In the genomic region with DNA sequence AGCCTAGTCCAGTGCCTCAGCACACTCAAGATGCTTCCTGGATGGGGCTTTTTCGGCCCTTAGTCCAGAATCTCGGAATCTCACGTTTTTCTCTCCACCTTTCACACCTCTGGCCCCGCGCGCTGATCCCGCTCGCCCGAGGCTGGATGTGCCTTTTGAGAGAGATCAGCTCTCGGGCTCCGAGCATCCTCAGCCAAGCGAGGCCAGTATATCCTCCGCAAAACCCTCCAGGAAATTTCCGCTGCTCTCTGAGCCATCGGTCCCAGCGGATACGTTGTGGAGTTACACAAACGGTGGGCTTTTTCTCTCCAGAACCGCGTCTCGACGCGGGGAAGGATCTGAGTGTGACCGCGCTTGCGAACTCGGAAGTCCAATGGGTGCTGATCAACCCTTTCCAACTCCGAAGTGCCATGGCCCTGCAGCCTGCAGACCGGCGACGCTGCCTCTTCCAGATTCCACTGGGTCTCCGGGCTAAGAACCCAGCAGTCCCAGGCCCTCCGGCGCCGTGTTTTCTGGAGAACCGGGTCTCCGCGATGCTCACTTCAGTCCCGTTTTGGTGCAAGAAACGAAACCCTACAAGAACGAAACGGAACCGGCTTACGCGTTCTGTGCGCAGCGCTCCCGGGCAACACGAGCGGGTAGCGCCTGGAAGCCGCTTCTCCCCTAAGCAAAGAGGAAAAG, we compare ENCODE assay signal across 9 mouse cellular contexts. TPM values are rescaled to one million over a fixed set of nuclear protein-coding genes. Genes with fewer than 3 reads are reported as not detected.
A peak's percentile ranks its signal among the peaks of the same experiment; 100 is the strongest.
DNase-seq lines count a peak whose midpoint lies in the region; ATAC-seq and TF ChIP-seq lines count a peak whose summit lies in the region.
"Had no signal": no experiment of that assay in that cellular context is flagged by ENCODE, and none has a peak within 500 bp of the region (broad histone marks: within the 10 kb centered on the region; RNA-seq: fewer than 3 reads in every experiment).

No protein-coding gene starts in this region.

- peaks cover 97% of the 10 kb centered on the region for H3K27me3 ChIP-seq in E14TG2a.4 (ENCODE audit: insufficient read depth, low read length)
- peaks cover 96% of the 10 kb centered on the region for H3K27me3 ChIP-seq in embryonic facial prominence, embryonic 14.5 days (replicated peaks; ENCODE audit: control insufficient read depth, insufficient read depth, low read length)
- H3K27me3 ChIP-seq in hindbrain, postnatal 0 days (ENCODE audit: insufficient read depth, low read length), result peaks cover 66% of the 10 kb centered on the region
- H3K27me3 ChIP-seq in stomach, postnatal 0 days (ENCODE audit: control insufficient read depth, insufficient read depth, low read length), result peaks cover 39% of the 10 kb centered on the region

- peak overlapping the region; percentile 66 for H3K4me3 ChIP-seq in gastrocnemius, adult 2 months
- peak overlapping the region; percentile 23; the same call in 1 of the 2 replicates for H3K4me3 ChIP-seq in E14TG2a.4 (replicated peaks; ENCODE audit: low read length)
- peak overlapping the region; percentile 41 for H3K4me3 ChIP-seq in embryonic facial prominence, embryonic 14.5 days (ENCODE audit: low read depth, low read length)
- H3K4me3 ChIP-seq in hindbrain, postnatal 0 days (ENCODE audit: low read length), result peak overlapping the region; percentile 26
- peak overlapping the region; percentile 40 for H3K4me3 ChIP-seq in stomach, postnatal 0 days (ENCODE audit: low read depth, low read length)
- H3K4me3 ChIP-seq: erythroblast, embryonic 14.5 days had no signal

- peak overlapping the region; percentile 43; the same call in 1 of the 2 replicates for H3K9ac ChIP-seq in embryonic facial prominence, embryonic 14.5 days (ENCODE audit: low read depth, low read length)
- no peak overlapping the region for H3K9ac ChIP-seq in hindbrain, postnatal 0 days (replicated peaks; ENCODE audit: low read length)
- no peak overlapping the region for H3K9ac ChIP-seq in stomach, postnatal 0 days (ENCODE audit: low read length)

- no peak for TF ChIP-seq CTCF in gastrocnemius, adult 2 months (IDR thresholded peaks at IDR 0.05)
- no peak for TF ChIP-seq CTCF in E14TG2a.4 (conservative IDR thresholded peaks at IDR 0.05; ENCODE audit: low read length)
- no peak for TF ChIP-seq CTCF in hindbrain, postnatal 0 days (IDR thresholded peaks at IDR 0.05; ENCODE audit: low read depth)
- no peak for TF ChIP-seq CTCF in stomach, postnatal 0 days (IDR thresholded peaks at IDR 0.05; ENCODE audit: low read depth)

- intact Hi-C loops in gastrocnemius, adult 2 months (cut with DNase I), result no loop called here
- intact Hi-C loops in gastrocnemius, postnatal 36 days (cut with DNase I), result no loop called here

- DNase-seq in gastrocnemius, adult 2 months, result peak; percentile 25
- no peak for DNase-seq in gastrocnemius, postnatal 36 days
- peak; percentile 26 for DNase-seq in embryonic facial prominence, embryonic 14.5 days (ENCODE audit: low spot score)
- peak; percentile 49 for DNase-seq in hindbrain, postnatal 0 days (ENCODE audit: low spot score)
- DNase-seq in mesoderm, embryonic 11.5 days (ENCODE audit: low read depth, low spot score), result peak; percentile 57
- peak; percentile 27 for DNase-seq in stomach, postnatal 0 days (ENCODE audit: low spot score)
- DNase-seq in frontal cortex, postnatal 10 days (ENCODE audit: low spot score in 2 of 2), result no peak

- WGBS in embryonic facial prominence, embryonic 14.5 days, result 1% methylated on average over 52 of the region's 52 CpGs
- under 1% methylated on average over 52 of the region's 52 CpGs for WGBS in hindbrain, postnatal 0 days
- under 1% methylated on average over 52 of the region's 52 CpGs for WGBS in stomach, postnatal 0 days

- peak overlapping the region; percentile 63 for H3K4me2 ChIP-seq in embryonic facial prominence, embryonic 14.5 days (ENCODE audit: low read depth, low read length)
- peak overlapping the region; percentile 49 for H3K4me2 ChIP-seq in hindbrain, postnatal 0 days (ENCODE audit: low read depth, low read length)
- peak overlapping the region; percentile 57 for H3K4me2 ChIP-seq in stomach, postnatal 0 days (replicated peaks; ENCODE audit: low read depth)

- H3K27ac ChIP-seq in gastrocnemius, adult 2 months, result no peak overlapping the region
- no peak overlapping the region for H3K27ac ChIP-seq in embryonic facial prominence, embryonic 14.5 days (replicated peaks; ENCODE audit: low read depth, low read length)
- no peak overlapping the region for H3K27ac ChIP-seq in hindbrain, postnatal 0 days
- H3K27ac ChIP-seq in stomach, postnatal 0 days (replicated peaks), result no peak overlapping the region

- ATAC-seq in embryonic facial prominence, embryonic 14.5 days (ENCODE audit: low read depth), result no peak
- no peak for ATAC-seq in hindbrain, postnatal 0 days
- ATAC-seq in stomach, postnatal 0 days (ENCODE audit: low FRiP score, low TSS enrichment), result no peak

- TF ChIP-seq EP300 in stomach, postnatal 0 days (optimal IDR thresholded peaks at IDR 0.05), result no peak

- no peaks in the 10 kb centered on the region for H3K36me3 ChIP-seq in E14TG2a.4 (ENCODE audit: insufficient read depth, low read length)
- H3K36me3 ChIP-seq in embryonic facial prominence, embryonic 14.5 days (ENCODE audit: control insufficient read depth, insufficient read depth, low read length), result no peaks in the 10 kb centered on the region
- no peaks in the 10 kb centered on the region for H3K36me3 ChIP-seq in hindbrain, postnatal 0 days (ENCODE audit: insufficient read depth, low read length)
- H3K36me3 ChIP-seq in stomach, postnatal 0 days (ENCODE audit: control insufficient read depth, insufficient read depth, low read length), result no peaks in the 10 kb centered on the region

- H3K4me1 ChIP-seq in E14TG2a.4 (replicated peaks; ENCODE audit: low read depth, low read length), result peaks cover 58% of the 10 kb centered on the region
- H3K4me1 ChIP-seq in embryonic facial prominence, embryonic 14.5 days (ENCODE audit: control insufficient read depth, insufficient read depth, low read length), result peaks cover 7% of the 10 kb centered on the region
- peaks cover 11% of the 10 kb centered on the region for H3K4me1 ChIP-seq in hindbrain, postnatal 0 days (ENCODE audit: insufficient read depth, low read length)
- no peaks in the 10 kb centered on the region for H3K4me1 ChIP-seq in stomach, postnatal 0 days (replicated peaks; ENCODE audit: control insufficient read depth, insufficient read depth)

- no peaks in the 10 kb centered on the region for H3K9me3 ChIP-seq in E14TG2a.4 (ENCODE audit: low read length)
- H3K9me3 ChIP-seq in embryonic facial prominence, embryonic 14.5 days (ENCODE audit: control insufficient read depth, low read length), result no peaks in the 10 kb centered on the region
- H3K9me3 ChIP-seq in hindbrain, postnatal 0 days (ENCODE audit: low read length), result no peaks in the 10 kb centered on the region
- H3K9me3 ChIP-seq in stomach, postnatal 0 days (ENCODE audit: control insufficient read depth, low read length), result no peaks in the 10 kb centered on the region

RNA-seq across cellular contexts. Expression of a gene that starts 2.8 kb away (rescaled TPM):
- not detected for total RNA-seq in gastrocnemius, adult 2 months (2021)
- not detected for total RNA-seq in gastrocnemius, postnatal 36 days (2021)
- polyA plus RNA-seq in embryonic facial prominence, embryonic 14.5 days (2014; fragmentation: Nextera tagmentation; extraction: Ambion mirVana), result 0.11 TPM in 1 of 2 replicates, not detected in the other
- 0.52 and 0.61 TPM in 2 replicates for total RNA-seq in hindbrain, postnatal 0 days (2014; rRNA removed)
- 0.11 TPM in 1 of 2 replicates, not detected in the other for polyA plus RNA-seq in hindbrain, postnatal 0 days (2015; fragmentation: Nextera tagmentation; extraction: Ambion mirVana)
- not detected in 2 replicates for polyA plus RNA-seq in stomach, postnatal 0 days (2015; fragmentation: Nextera tagmentation; extraction: Ambion mirVana)
- polyA plus RNA-seq: erythroblast, embryonic 14.5 days had no signal

RNA-seq across cellular contexts. Expression of a gene that starts 52.5 kb away (rescaled TPM):
- 10 to 100 TPM; 40.7 to 57.9 TPM for total RNA-seq in gastrocnemius, adult 2 months (2021)
- 10 to 100 TPM; 45.2 to 45.4 TPM for total RNA-seq in gastrocnemius, postnatal 36 days (2021)
- polyA plus RNA-seq in embryonic facial prominence, embryonic 14.5 days (2014; fragmentation: Nextera tagmentation; extraction: Ambion mirVana), result 54.5 and 59.2 TPM in 2 replicates
- 44.3 and 45.0 TPM in 2 replicates for total RNA-seq in hindbrain, postnatal 0 days (2014; rRNA removed)
- 36.1 TPM in 2 replicates for polyA plus RNA-seq in hindbrain, postnatal 0 days (2015; fragmentation: Nextera tagmentation; extraction: Ambion mirVana)
- polyA plus RNA-seq in stomach, postnatal 0 days (2015; fragmentation: Nextera tagmentation; extraction: Ambion mirVana), result 58.8 and 62.1 TPM in 2 replicates

Comparison
In these comparisons a context has a peak if more than half of its experiments do, and no peak if none do; other contexts are left out.
1. DNase-seq: peak in gastrocnemius, adult 2 months (single experiment), embryonic facial prominence, embryonic 14.5 days (single experiment), hindbrain, postnatal 0 days (single experiment), mesoderm, embryonic 11.5 days (single experiment) and stomach, postnatal 0 days (single experiment); none in gastrocnemius, postnatal 36 days (0 of 2) and frontal cortex, postnatal 10 days (0 of 2).
2. Peak in every context shown above with its lines, with median percentiles within 50 percentile points of each other: H3K4me3 ChIP-seq and H3K4me2 ChIP-seq.